Mouse (Mus musculus): ENCODE results near the gene Vrtn. TPM values are rescaled to one million over a fixed set of nuclear protein-coding genes. Genes with fewer than 3 reads are reported as not detected.
A peak's percentile ranks its signal among the peaks of the same experiment; 100 is the strongest.

The Vrtn gene
- polyA plus RNA-seq, 1 experiment, result not detected

DNA sequence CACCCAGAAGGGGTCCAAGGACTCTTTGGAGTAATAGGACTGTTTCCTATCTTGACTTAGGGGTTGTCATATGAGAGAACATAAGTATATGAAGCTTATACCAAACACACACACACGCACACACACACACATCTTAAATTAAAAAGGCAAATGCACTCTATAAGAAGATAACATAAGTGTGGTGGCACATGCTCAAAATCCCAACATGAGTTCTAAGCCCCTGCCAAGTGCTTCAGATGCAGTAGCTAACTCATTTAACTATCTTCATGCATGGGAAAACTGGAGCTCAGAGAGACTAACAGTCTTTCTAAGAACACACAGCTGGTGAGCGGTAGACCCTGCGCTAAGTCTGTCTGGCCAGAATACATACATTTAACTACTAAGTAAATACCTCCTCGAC lies 46.7 kb downstream of the Vrtn start:
- DNase-seq (ENCODE audit: low spot score), result no peak

DNA sequence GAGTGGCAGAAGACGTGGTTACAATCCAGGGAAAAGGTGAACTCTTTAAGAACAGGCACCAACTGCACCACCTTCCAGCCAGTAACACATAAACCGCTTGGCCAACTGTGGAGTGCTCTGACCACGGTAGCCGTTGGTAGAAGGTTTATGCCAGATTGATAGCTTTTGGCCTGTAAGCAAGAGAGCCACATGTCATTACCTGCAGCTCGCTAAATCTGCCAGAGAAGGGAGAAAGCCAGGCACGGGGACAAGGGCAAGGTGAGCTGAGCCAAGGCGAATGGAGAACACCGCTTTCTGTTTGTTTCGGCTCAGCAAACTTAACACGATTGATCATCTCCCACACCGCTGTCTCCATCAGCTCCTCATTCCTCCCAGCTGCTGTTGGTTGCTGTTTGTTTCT lies 48.2 kb downstream of the Vrtn start:
- no peak for DNase-seq (ENCODE audit: low spot score)

DNA sequence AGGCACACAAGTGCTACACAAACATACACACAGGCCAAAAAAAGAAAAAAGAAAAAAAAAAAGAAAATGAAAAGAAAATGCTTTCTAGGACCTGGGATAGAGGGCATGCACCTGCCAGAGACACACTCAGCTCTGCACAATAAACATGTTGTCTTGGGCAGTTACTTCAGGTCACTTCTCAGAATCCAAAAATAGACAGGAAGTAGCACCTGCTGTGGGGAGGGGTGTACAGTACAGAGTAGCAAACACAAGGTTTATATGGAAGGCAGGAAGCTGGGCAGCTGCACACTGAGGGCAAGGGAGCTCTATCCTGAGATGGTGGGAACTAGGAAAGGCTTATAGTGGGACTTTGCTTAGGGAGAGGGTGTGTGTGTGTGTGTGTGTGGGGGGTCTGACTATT lies 50.5 kb downstream of the Vrtn start:
- no peak for DNase-seq (ENCODE audit: low spot score)

DNA sequence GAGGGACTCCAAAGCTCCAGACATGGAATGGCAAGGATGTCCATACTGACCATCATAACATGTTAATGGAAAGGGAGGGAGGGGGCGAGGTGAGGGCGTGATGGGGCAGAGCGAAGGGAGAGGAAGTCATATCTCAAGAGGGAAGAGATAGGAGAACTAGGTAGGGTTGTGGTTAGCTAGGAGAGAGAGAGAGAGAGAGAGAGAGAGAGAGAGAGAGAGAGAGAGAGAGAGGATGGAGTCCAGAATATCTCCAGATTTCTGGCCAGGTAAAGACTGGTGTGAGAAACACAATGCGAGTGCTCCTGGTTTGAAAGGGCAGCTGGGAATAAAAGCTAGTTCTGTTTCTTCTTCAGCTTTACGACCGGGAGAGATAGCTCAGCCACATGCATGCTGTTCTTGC lies 51.3 kb downstream of the Vrtn start:
- DNase-seq (ENCODE audit: low spot score), result no peak

DNA sequence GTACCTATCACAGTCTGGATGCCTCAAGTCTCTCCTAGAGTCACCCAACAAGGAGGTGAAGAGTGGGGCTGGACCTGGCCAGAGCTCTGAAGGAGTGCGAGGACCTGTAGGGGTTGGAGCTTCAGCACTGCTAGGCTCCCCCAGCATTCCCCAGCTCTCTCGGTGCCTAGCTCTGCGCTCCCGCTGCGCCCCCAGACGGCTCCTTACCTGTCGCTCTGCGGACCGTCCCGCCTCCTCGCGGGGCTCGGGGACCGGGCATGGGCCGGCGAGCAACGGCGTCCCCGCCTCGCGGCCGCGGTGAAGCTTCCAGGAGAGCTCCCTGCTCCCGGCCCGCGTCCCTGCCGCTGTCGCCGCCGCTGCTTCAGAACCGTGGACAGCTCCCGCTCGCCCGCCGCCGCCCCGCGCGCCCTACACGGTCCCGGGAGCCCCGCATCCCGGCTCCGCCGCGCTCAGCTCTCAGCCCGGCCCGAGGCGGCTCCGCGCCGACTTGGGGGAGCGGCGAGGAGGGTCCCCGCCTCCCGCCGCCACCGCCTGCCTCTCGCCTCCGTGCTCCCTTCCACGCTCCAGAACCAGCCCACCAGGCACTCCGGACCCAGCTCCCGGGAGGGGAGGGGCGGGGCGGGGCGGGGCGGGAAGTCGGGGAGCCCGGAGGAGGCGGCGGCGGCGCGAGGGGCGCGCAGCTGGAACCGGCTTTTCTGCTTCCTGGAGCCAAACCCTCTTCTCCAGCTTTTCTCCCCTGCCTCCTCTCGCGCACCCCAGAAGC lies 57.7 kb downstream of the Vrtn start, which contains the start of gene Syndig1l:
Gene Syndig1l, minus strand, starts transcription at position 513 of the 763 bp plus-strand sequence.
- peak; percentile 69 for DNase-seq (ENCODE audit: low spot score)

Other genes with a start within 250 kb of the Vrtn start
- 64.4 and 71.3 TPM in 2 replicates for gene Entpd5, start 232.0 kb upstream of the Vrtn start, polyA plus RNA-seq (2012; rRNA removed)
- 1.8 and 2.3 TPM in 2 replicates for gene Bbof1, start 231.9 kb upstream of the Vrtn start, polyA plus RNA-seq (2012; rRNA removed)
- gene Rnf113a2, start 223.8 kb upstream of the Vrtn start, polyA plus RNA-seq (2012; rRNA removed), result 20.2 and 22.3 TPM in 2 replicates
- 76.3 and 78.6 TPM in 2 replicates for gene Aldh6a1, start 190.0 kb upstream of the Vrtn start, polyA plus RNA-seq (2012; rRNA removed)
- 16.4 and 17.0 TPM in 2 replicates for gene Lin52, start 189.6 kb upstream of the Vrtn start, polyA plus RNA-seq (2012; rRNA removed)
- gene Vsx2, start 71.3 kb upstream of the Vrtn start, polyA plus RNA-seq (2012; rRNA removed), result 0.01 TPM in 1 of 2 replicates, not detected in the other
- gene Abcd4, start 23.6 kb upstream of the Vrtn start, polyA plus RNA-seq (2012; rRNA removed), result 31.0 and 39.8 TPM in 2 replicates
- gene Syndig1l, start 57.8 kb downstream of the Vrtn start, polyA plus RNA-seq (2012; rRNA removed), result 0.01 TPM in 1 of 2 replicates, not detected in the other
- 85.8 and 90.2 TPM in 2 replicates for gene Npc2, start 132.1 kb downstream of the Vrtn start, polyA plus RNA-seq (2012; rRNA removed)
- 68.2 and 88.9 TPM in 2 replicates for gene Isca2, start 132.2 kb downstream of the Vrtn start, polyA plus RNA-seq (2012; rRNA removed)
- gene Ltbp2, start 235.5 kb downstream of the Vrtn start, polyA plus RNA-seq (2012; rRNA removed), result 0.99 and 1.7 TPM in 2 replicates

Data from urinary bladder, adult 2 months (tissue).